ENCODE assay signal across 12 mouse cellular contexts in the genomic region with DNA sequence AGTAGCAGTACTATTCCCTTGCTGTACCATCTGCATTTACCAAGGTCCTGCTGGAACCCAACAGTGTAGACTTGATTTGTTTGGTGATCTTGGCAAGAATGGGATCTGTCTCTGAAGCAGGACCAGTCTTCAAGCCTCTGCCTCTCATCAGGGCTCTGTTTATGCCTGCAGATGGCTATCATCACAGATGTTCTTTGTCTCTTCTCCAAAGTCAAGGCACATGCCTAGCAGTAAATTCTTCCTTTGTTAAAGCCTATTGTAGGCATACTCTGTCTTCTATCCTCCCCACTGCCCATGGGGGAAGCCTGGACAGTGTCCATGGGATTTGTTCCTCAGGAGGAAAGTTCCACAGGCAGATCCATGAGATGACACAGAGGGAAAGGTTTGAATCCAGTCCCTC.
"Had no signal": no experiment of that assay in that cellular context is flagged by ENCODE, and none has a peak within 500 bp of the region (broad histone marks: within the 10 kb centered on the region; RNA-seq: fewer than 3 reads in every experiment).

No protein-coding gene starts in this region.

- DNase-seq: gastrocnemius, adult 2 months; gastrocnemius, postnatal 10 days; gastrocnemius, postnatal 25 days; heart, adult 18-20 months; heart, postnatal 10 days; heart, postnatal 4 days; kidney, adult 18-20 months; kidney, adult 8-10 months; kidney, postnatal 14 days; kidney, postnatal 36 days; layer of hippocampus, postnatal 36 days; left cerebral cortex, postnatal 4 days had no signal
